Mouse (Mus musculus) left cerebral cortex, adult 18-20 months (tissue): ENCODE data around the gene Snx3. TPM values are rescaled to one million over a fixed set of nuclear protein-coding genes. Genes with fewer than 3 reads are reported as not detected.
A peak's percentile ranks its signal among the peaks of the same experiment; 100 is the strongest.

ENCODE experiments used
- DNase-seq, 2 experiments: peaks; one replicate each; pipeline ENCODE4 v3.0.0; 2021 to 2022; ENCODE audit warnings: low spot score in 2 of 2, mixed read lengths in 1 of 2
- total RNA-seq, 2 experiments: library from RNA; stranded (reverse); gene quantifications; 2 replicates each; pipeline ENCODE4 v1.2.3; 2021

Gene Snx3
- total RNA-seq, 2 experiments from 2014 or later = 197 to 203 TPM

GRCm38 (mm10) chr10:42504096-42504710 lies 2.4 kb downstream of the Snx3 start:
- no peak for DNase-seq

GRCm38 (mm10) chr10:42510141-42510540 lies 8.3 kb downstream of the Snx3 start:
- DNase-seq = no peak

GRCm38 (mm10) chr10:42511184-42512135 lies 9.6 kb downstream of the Snx3 start:
- no peak for DNase-seq

GRCm38 (mm10) chr10:42514125-42514524 lies 12.3 kb downstream of the Snx3 start:
- DNase-seq = no peak

GRCm38 (mm10) chr10:42518363-42518762 lies 16.5 kb downstream of the Snx3 start:
- no peak for DNase-seq

GRCm38 (mm10) chr10:42521315-42521981 lies 19.6 kb downstream of the Snx3 start:
- no peak for DNase-seq

GRCm38 (mm10) chr10:42522912-42523311 lies 21.1 kb downstream of the Snx3 start:
- no peak for DNase-seq

GRCm38 (mm10) chr10:42523556-42524162 lies 21.8 kb downstream of the Snx3 start:
- DNase-seq = no peak

GRCm38 (mm10) chr10:42525682-42526081 lies 23.9 kb downstream of the Snx3 start:
- DNase-seq = no peak

- no peak for DNase-seq
Observed at GRCm38 (mm10) chr10:42533836-42534453, 32.1 kb downstream of the Snx3 start.

- DNase-seq = no peak
Observed at GRCm38 (mm10) chr10:42537571-42538316, 35.9 kb downstream of the Snx3 start.

- no peak for DNase-seq
Observed at GRCm38 (mm10) chr10:42545707-42546503, 44.1 kb downstream of the Snx3 start.

- DNase-seq = no peak
Observed at GRCm38 (mm10) chr10:42546507-42546906, 44.7 kb downstream of the Snx3 start.

GRCm38 (mm10) chr10:42559581-42560200 lies 57.9 kb downstream of the Snx3 start:
- DNase-seq = no peak

GRCm38 (mm10) chr10:42562272-42562671 lies 60.4 kb downstream of the Snx3 start:
- DNase-seq = no peak

GRCm38 (mm10) chr10:42572567-42572966 lies 70.7 kb downstream of the Snx3 start:
- peak in 1 of 2 experiments; percentile 2 for DNase-seq

- DNase-seq = no peak
Observed at GRCm38 (mm10) chr10:42572971-42573370, 71.1 kb downstream of the Snx3 start.

GRCm38 (mm10) chr10:42574639-42575038 lies 72.8 kb downstream of the Snx3 start:
- no peak for DNase-seq
